ENCODE assay signal across 22 mouse cellular contexts in the genomic region with DNA sequence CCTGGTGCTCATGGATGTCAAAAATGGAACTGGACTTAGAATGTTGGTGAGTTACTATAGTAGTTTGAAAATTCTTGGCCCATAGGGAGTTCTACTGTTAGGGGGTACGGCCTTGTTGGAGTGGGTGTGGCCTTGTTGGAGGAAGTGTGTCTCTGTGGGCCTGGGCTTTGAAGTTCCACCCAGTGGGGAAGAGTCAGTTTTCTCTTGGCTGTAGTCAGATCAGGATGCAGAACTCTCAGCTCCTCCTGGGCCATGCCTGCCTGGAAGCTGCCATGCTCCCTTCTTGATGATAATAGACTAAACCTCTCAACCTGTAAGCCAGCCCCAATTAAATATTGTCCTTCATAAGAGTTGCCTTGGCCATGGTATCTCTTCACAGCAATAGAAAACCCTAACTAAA. TPM values are rescaled to one million over a fixed set of nuclear protein-coding genes. Genes with fewer than 3 reads are reported as not detected.
"Had no signal": no experiment of that assay in that cellular context is flagged by ENCODE, and none has a peak within 500 bp of the region (broad histone marks: within the 10 kb centered on the region; RNA-seq: fewer than 3 reads in every experiment).

No protein-coding gene starts in this region.

- H3K4me1 ChIP-seq: limb, embryonic 10.5 days; limb, embryonic 13.5 days; liver, embryonic 12.5 days; liver, embryonic 15.5 days; midbrain, embryonic 12.5 days; midbrain, embryonic 15.5 days; neural tube, embryonic 12.5 days; neural tube, embryonic 15.5 days had no signal

- H3K4me3 ChIP-seq: limb, embryonic 10.5 days; limb, embryonic 13.5 days; liver, embryonic 12.5 days; liver, embryonic 15.5 days; midbrain, embryonic 12.5 days; midbrain, embryonic 15.5 days; neural tube, embryonic 12.5 days; neural tube, embryonic 15.5 days had no signal

- ATAC-seq: liver, embryonic 12.5 days; midbrain, embryonic 15.5 days had no signal

- H3K36me3 ChIP-seq: limb, embryonic 10.5 days; limb, embryonic 13.5 days; liver, embryonic 12.5 days; liver, embryonic 15.5 days; midbrain, embryonic 12.5 days; midbrain, embryonic 15.5 days; neural tube, embryonic 12.5 days; neural tube, embryonic 15.5 days had no signal

- DNase-seq: kidney, postnatal 14 days; kidney, postnatal 4 days; liver; lung, adult 2 months; lung, postnatal 14 days; lung, postnatal 4 days; right cerebral cortex, adult 18-20 months; right cerebral cortex, postnatal 14 days; right cerebral cortex, postnatal 4 days; thymus, adult 2 months; thymus, postnatal 14 days; thymus, postnatal 4 days had no signal

- H3K27ac ChIP-seq: limb, embryonic 10.5 days; limb, embryonic 13.5 days; liver, embryonic 12.5 days; liver, embryonic 15.5 days; midbrain, embryonic 12.5 days; midbrain, embryonic 15.5 days; neural tube, embryonic 12.5 days; neural tube, embryonic 15.5 days; stomach, postnatal 0 days had no signal

- H3K9ac ChIP-seq: limb, embryonic 13.5 days; liver, embryonic 12.5 days; liver, embryonic 15.5 days; midbrain, embryonic 12.5 days; midbrain, embryonic 15.5 days; neural tube, embryonic 12.5 days; neural tube, embryonic 15.5 days had no signal

- H3K4me2 ChIP-seq: limb, embryonic 13.5 days; liver, embryonic 12.5 days; liver, embryonic 15.5 days; midbrain, embryonic 12.5 days; midbrain, embryonic 15.5 days; neural tube, embryonic 12.5 days; neural tube, embryonic 15.5 days had no signal

- H3K27me3 ChIP-seq: limb, embryonic 13.5 days; liver, embryonic 12.5 days; midbrain, embryonic 12.5 days; midbrain, embryonic 15.5 days; neural tube, embryonic 12.5 days; neural tube, embryonic 15.5 days had no signal

- H3K9me3 ChIP-seq: limb, embryonic 10.5 days; limb, embryonic 13.5 days; liver, embryonic 12.5 days; liver, embryonic 15.5 days; midbrain, embryonic 12.5 days; midbrain, embryonic 15.5 days; neural tube, embryonic 12.5 days; neural tube, embryonic 15.5 days had no signal

RNA-seq across cellular contexts. Expression of a gene that starts 7.2 kb away (rescaled TPM):
- total RNA-seq: megakaryocyte, adult 5-6 weeks had no signal
- polyA plus RNA-seq: liver, embryonic 15.5 days; midbrain, embryonic 12.5 days; neural tube, embryonic 12.5 days had no signal
